Mouse (Mus musculus) ES-CJ7 (cell line): Measurements from ENCODE around the gene Sell.

Experiments
- DNase-seq: peaks from one replicate; pipeline ENCODE4 v3.0.0; 2011; ENCODE audit warnings: low read depth, low spot score

The Sell gene

GRCm38 (mm10) chr1:164132609-164133008 is 70.8 kb downstream of the Sell start:
- no peak for DNase-seq
